Mouse (Mus musculus) layer of hippocampus, postnatal 14 days (tissue): ENCODE measurements around the gene Meis1. TPM values are rescaled to one million over a fixed set of nuclear protein-coding genes. Genes with fewer than 3 reads are reported as not detected.

Experiments
- DNase-seq, 2 experiments: peaks; one replicate each; pipeline ENCODE4 v3.0.0; 2021 to 2022; ENCODE audit warnings: low spot score in 2 of 2, mixed read lengths in 1 of 2
- total RNA-seq, 2 experiments: library from RNA; stranded (reverse); gene quantifications; 2 replicates each; pipeline ENCODE4 v1.2.3; 2021

Meis1 gene
- total RNA-seq, 2 experiments from 2014 or later: 2.0 to 2.9 TPM

GRCm38 (mm10) chr11:18847650-18848049, 171.1 kb downstream of the Meis1 start:
- DNase-seq: no peak

- DNase-seq: no peak
Measured at GRCm38 (mm10) chr11:18846472-18846871, 172.3 kb downstream of the Meis1 start.

- no peak for DNase-seq
Measured at GRCm38 (mm10) chr11:18845900-18846299, 172.9 kb downstream of the Meis1 start.

GRCm38 (mm10) chr11:18845466-18845865, 173.3 kb downstream of the Meis1 start:
- DNase-seq: no peak

GRCm38 (mm10) chr11:18830087-18830486, 188.7 kb downstream of the Meis1 start:
- DNase-seq: no peak
